Mouse (Mus musculus): Measurements from ENCODE around the gene Tbkbp1. TPM values are rescaled to one million over a fixed set of nuclear protein-coding genes. Genes with fewer than 3 reads are reported as not detected.
A peak's percentile ranks its signal among the peaks of the same experiment; 100 is the strongest.

Tbkbp1 gene
- total and polyA plus RNA-seq, 3 experiments: 0.44 to 5.7 (median 3.1) TPM

GRCm38 (mm10) chr11:97175499-97175898, 24.2 kb upstream of the Tbkbp1 start (continued):
- TF ChIP-seq ZKSCAN1 (IDR thresholded peaks at IDR 0.05; ENCODE audit: borderline replicate concordance, low read depth, low read length) (no peak), MAFK (IDR thresholded peaks at IDR 0.05; ENCODE audit: insufficient replicate concordance, low read length) (no peak)

- no peaks in the 10 kb centered on the region for H3K4me1 ChIP-seq (ENCODE audit: control insufficient read depth in 1 of 2, insufficient read depth in 2 of 2)
- H3K4me2 ChIP-seq (ENCODE audit: insufficient read depth, low read depth, poor library complexity, severe bottlenecking): no peak overlapping the region
- DNase-seq (ENCODE audit: extremely low read depth): no peak
- in situ Hi-C loops (cut with MboI; ENCODE audit: low pct_ligation_motif_present, low pct_unique_long_range_greater_than_20kb, low sequenced_read_pairs): loop anchor here (5.0 kb wide), 1 partner anchor 93 kb away; no protein-coding TSS in a partner anchor
- H3K36me3 ChIP-seq (replicated peaks in 1 of 2; ENCODE audit: control insufficient read depth in 1 of 2, insufficient read depth in 1 of 2, low read length in 1 of 2): peaks cover 86 to 94% of the 10 kb centered on the region in 2 experiments
- H3K4me3 ChIP-seq (replicated peaks in 1 of 3; ENCODE audit: low read depth in 2 of 3, low read length in 2 of 3, poor library complexity in 1 of 3): no peak overlapping the region
- peak overlapping the region; percentile 21; the same call in 1 of the 2 replicates for H3K27ac ChIP-seq (ENCODE audit: insufficient read depth, low read depth)
- no peaks in the 10 kb centered on the region for H3K27me3 ChIP-seq (replicated peaks)
- TF ChIP-seq SIN3A (IDR thresholded peaks at IDR 0.05; ENCODE audit: low read length) (no peak), POLR2AphosphoS2 (IDR thresholded peaks at IDR 0.05; ENCODE audit: low read depth, low read length) (0 out of 2 replicates have a peak, but pooled peaks have one; percentile 19), ELF1 (IDR thresholded peaks at IDR 0.05; ENCODE audit: low read depth, low read length) (no peak), UBTF (IDR thresholded peaks at IDR 0.05; ENCODE audit: low read depth, low read length) (no peak)
- H3K9ac ChIP-seq (ENCODE audit: insufficient read depth, low read depth): no peak overlapping the region
- peaks cover 2% of the 10 kb centered on the region for H3K9me3 ChIP-seq (replicated peaks; ENCODE audit: low read length)
- dilution Hi-C loops (cut with MboI; ENCODE audit: extremely low pct_ligation_motif_present, extremely low pct_unique_long_range_greater_than_20kb, low sequenced_read_pairs): no loop called here
- peaks cover 3% of the 10 kb centered on the region; the same call in 1 of the 2 replicates for H3K79me2 ChIP-seq (replicated peaks; ENCODE audit: control insufficient read depth, extremely low read depth, insufficient read depth, poor library complexity, severe bottlenecking)
These were observed 9.0 kb upstream of the Tbkbp1 start for GRCm38 (mm10) chr11:97160341-97160740.

- in situ Hi-C loops (cut with MboI; ENCODE audit: low pct_ligation_motif_present, low pct_unique_long_range_greater_than_20kb, low sequenced_read_pairs) (no loop called here), dilution Hi-C loops (cut with MboI; ENCODE audit: extremely low pct_ligation_motif_present, extremely low pct_unique_long_range_greater_than_20kb, low sequenced_read_pairs) (no loop called here)
- Histone ChIP-seq H3K9me3 (replicated peaks; ENCODE audit: low read length) (peaks cover 4% of the 10 kb centered on the region), H3K4me2 (ENCODE audit: insufficient read depth, low read depth, poor library complexity, severe bottlenecking) (no peak overlapping the region), H3K27ac (ENCODE audit: insufficient read depth, low read depth) (no peak overlapping the region), H3K4me1 (ENCODE audit: control insufficient read depth in 1 of 2, insufficient read depth in 2 of 2) (peaks cover 7 to 11% of the 10 kb centered on the region in 2 experiments), H3K79me2 (replicated peaks; ENCODE audit: control insufficient read depth, extremely low read depth, insufficient read depth, poor library complexity, severe bottlenecking) (no peaks in the 10 kb centered on the region), H3K36me3 (replicated peaks in 1 of 2; ENCODE audit: control insufficient read depth in 1 of 2, insufficient read depth in 1 of 2, low read length in 1 of 2) (peaks cover 57 to 80% of the 10 kb centered on the region in 2 experiments), H3K9ac (ENCODE audit: insufficient read depth, low read depth) (no peak overlapping the region), H3K27me3 (replicated peaks) (peaks cover 5% of the 10 kb centered on the region), H3K4me3 (replicated peaks in 1 of 3; ENCODE audit: low read depth in 2 of 3, low read length in 2 of 3, poor library complexity in 1 of 3) (no peak overlapping the region)
- TF ChIP-seq RCOR1 (conservative IDR thresholded peaks at IDR 0.05; ENCODE audit: low read depth, low read length): no peak
- TF ChIP-seq USF1 (IDR thresholded peaks at IDR 0.05; ENCODE audit: low read depth, low read length): no peak
- no peak for TF ChIP-seq IRF4 (IDR thresholded peaks at IDR 0.05; ENCODE audit: low read depth, low read length)
- TF ChIP-seq ZNF384 (IDR thresholded peaks at IDR 0.05; ENCODE audit: low read depth, low read length): no peak
- TF ChIP-seq TCF12 (IDR thresholded peaks at IDR 0.05; ENCODE audit: low read depth, low read length): no peak
- TF ChIP-seq GABPA (IDR thresholded peaks at IDR 0.05; ENCODE audit: insufficient replicate concordance, low read depth, low read length): no peak
- no peak for TF ChIP-seq E2F4 (IDR thresholded peaks at IDR 0.05; ENCODE audit: insufficient replicate concordance, low read depth, low read length)
- no peak for TF ChIP-seq MAX (IDR thresholded peaks at IDR 0.05; ENCODE audit: low read length)
- no peak for TF ChIP-seq ELF1 (IDR thresholded peaks at IDR 0.05; ENCODE audit: low read depth, low read length)
- TF ChIP-seq POLR2A (IDR thresholded peaks at IDR 0.05; ENCODE audit: low read depth, low read length): 0 out of 2 replicates have a peak, but pooled peaks have one; percentile 28
- peak; percentile 88 for TF ChIP-seq POLR2AphosphoS2 (IDR thresholded peaks at IDR 0.05; ENCODE audit: low read depth, low read length)
- no peak for TF ChIP-seq CHD2 (IDR thresholded peaks at IDR 0.05; ENCODE audit: low read length)
- no peak for DNase-seq (ENCODE audit: extremely low read depth)
These were observed 5.7 kb upstream of the Tbkbp1 start for GRCm38 (mm10) chr11:97156999-97157398.

Measured in CH12.LX (cell line).